Mouse (Mus musculus) heart, embryonic 16.5 days (tissue): ENCODE measurements around the gene Nlgn3. TPM values are rescaled to one million over a fixed set of nuclear protein-coding genes. Genes with fewer than 3 reads are reported as not detected.
"Not testable (repeated sequence)": the region's sequence is repeated elsewhere in the genome, so short reads cannot be mapped to it uniquely, and the experiment has no call there.

Source experiments
- ATAC-seq: fragments of 200-750 bp; cut with Nextera tagmentation; replicated peaks from 2 replicates; pipeline ENCODE4 v1.8.0; 2017; ENCODE audit warnings: moderate number of reproducible peaks; ENCODE audit not compliant: insufficient read depth, low FRiP score; ENCODE audit errors: extremely low read depth
- H3K27ac ChIP-seq: fragments of 300-500 bp; sonication (generic); 2 replicates; pipeline ENCODE4 v1.5.1; 2014; ENCODE audit warnings: mild to moderate bottlenecking, low read length, control low read depth, moderate library complexity
- H3K27me3 ChIP-seq: fragments of 300-500 bp; sonication (generic); 2 replicates; pipeline ENCODE4 v1.6.1; 2014; ENCODE audit warnings: low read length, mixed read lengths; ENCODE audit not compliant: control insufficient read depth, insufficient read depth
- H3K36me3 ChIP-seq: fragments of 300-500 bp; sonication (generic); 2 replicates; pipeline ENCODE4 v1.6.1; 2014; ENCODE audit not compliant: control insufficient read depth, insufficient read depth
- H3K4me1 ChIP-seq: fragments of 300-500 bp; sonication (generic); 2 replicates; pipeline ENCODE4 v1.6.1; 2014; ENCODE audit warnings: low read length, mixed read lengths; ENCODE audit not compliant: control insufficient read depth, insufficient read depth
- H3K4me2 ChIP-seq: fragments of 300-500 bp; sonication (generic); 2 replicates; pipeline ENCODE4 v1.6.1; 2014; ENCODE audit warnings: low read depth, mild to moderate bottlenecking, control low read depth, low read length
- H3K4me3 ChIP-seq: fragments of 300-500 bp; sonication (generic); 2 replicates; pipeline ENCODE4 v1.5.1; 2014; ENCODE audit warnings: mild to moderate bottlenecking, control low read depth, low read length
- H3K9ac ChIP-seq: fragments of 300-500 bp; sonication (generic); 2 replicates; pipeline ENCODE4 v1.6.1; 2014; ENCODE audit warnings: low read length, control low read depth
- H3K9me3 ChIP-seq: fragments of 300-500 bp; sonication (generic); replicated peaks from 2 replicates; pipeline ENCODE4 v1.6.1; 2016; ENCODE audit warnings: low read length; ENCODE audit not compliant: control insufficient read depth
- WGBS: fragments of 180-500 bp; shearing (Covaris S2); extraction: QIAGEN DNeasy Blood & Tissue Kit; methylation state at CpG from one replicate; pipeline ENCODE4 v1.1.7; 2014; 5-methylcytosine and 5-hydroxymethylcytosine counted together
- polyA plus RNA-seq: library from polyadenylated mRNA; unstranded; fragments of >200 nt; fragmentation: Nextera tagmentation; extraction: Ambion mirVana; gene quantifications from 2 replicates; pipeline ENCODE4 v1.2.1, GENCODE M21; 2015

Nlgn3 gene
- polyA plus RNA-seq, 1 experiment from 2014 or later, result 1.9 TPM

- Histone ChIP-seq H3K4me2 (no peak overlapping the region), H3K9ac (no peak overlapping the region), H3K27me3 (no peaks in the 10 kb centered on the region), H3K27ac (no peak overlapping the region), H3K4me3 (no peak overlapping the region), H3K4me1 (no peaks in the 10 kb centered on the region), H3K9me3 (no peaks in the 10 kb centered on the region), H3K36me3 (no peaks in the 10 kb centered on the region)
- 86% methylated on average over 2 of the region's 2 CpGs for WGBS
- no peak for ATAC-seq
These were observed 46.5 kb downstream of the Nlgn3 start for GRCm38 (mm10) chrX:101345456-101345855.

GRCm38 (mm10) chrX:101346475-101346874, 47.5 kb downstream of the Nlgn3 start:
- Histone ChIP-seq H3K9ac (no peak overlapping the region), H3K4me2 (no peak overlapping the region), H3K4me3 (no peak overlapping the region), H3K9me3 (no peaks in the 10 kb centered on the region), H3K36me3 (no peaks in the 10 kb centered on the region), H3K27ac (no peak overlapping the region), H3K4me1 (no peaks in the 10 kb centered on the region), H3K27me3 (no peaks in the 10 kb centered on the region)
- 49% methylated on average over 4 of the region's 4 CpGs for WGBS
- no peak for ATAC-seq

DNA sequence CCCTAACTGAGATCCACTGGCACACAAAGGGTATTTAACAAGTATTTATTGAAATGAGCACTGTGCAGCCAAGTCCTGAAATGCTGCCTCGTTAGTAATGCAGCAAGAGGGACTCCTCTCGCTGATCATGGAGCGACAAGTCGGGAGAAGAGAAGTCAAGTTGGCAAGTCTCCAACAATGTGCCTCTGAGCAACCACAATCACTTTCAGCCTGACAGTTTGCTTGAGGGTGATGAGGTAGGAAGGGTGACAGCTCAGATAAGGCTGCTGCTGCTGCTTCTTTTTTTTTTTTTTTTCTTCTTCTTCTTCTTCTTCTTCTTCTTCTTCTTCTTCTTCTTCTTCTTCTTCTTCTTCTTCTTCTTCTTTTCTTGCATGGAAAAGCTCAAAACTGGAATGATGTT, 52.2 kb downstream of the Nlgn3 start:
- WGBS, result 26% methylated on average over 4 of the region's 4 CpGs
- Histone ChIP-seq H3K4me1 (no peaks in the 10 kb centered on the region), H3K27ac (no peak overlapping the region), H3K4me2 (no peak overlapping the region), H3K27me3 (no peaks in the 10 kb centered on the region), H3K4me3 (no peak overlapping the region), H3K36me3 (no peaks in the 10 kb centered on the region), H3K9me3 (no peaks in the 10 kb centered on the region), H3K9ac (no peak overlapping the region)
- no peak for ATAC-seq

DNA sequence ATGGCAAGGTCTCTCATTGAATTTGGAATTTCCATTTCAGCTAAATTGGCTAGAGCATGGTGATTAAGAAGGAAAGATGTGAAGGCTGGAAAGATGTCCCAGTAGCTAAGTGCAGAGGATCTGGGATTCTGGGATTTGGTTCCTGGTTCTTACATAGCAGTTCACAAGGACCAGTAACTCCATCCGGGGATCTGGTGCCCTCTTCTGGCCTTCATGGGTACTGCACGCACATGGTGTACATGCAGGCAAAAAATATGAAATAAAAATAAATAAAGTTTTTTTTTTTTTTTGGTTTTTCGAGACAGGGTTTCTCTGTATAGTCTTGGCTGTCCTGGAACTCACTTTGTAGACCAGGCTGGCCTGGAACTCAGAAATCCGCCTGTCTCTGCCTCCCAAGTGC, 59.9 kb downstream of the Nlgn3 start:
- not testable (repeated sequence) for H3K9me3 ChIP-seq, ATAC-seq, H3K4me1 ChIP-seq, H3K27ac ChIP-seq, H3K27me3 ChIP-seq, H3K36me3 ChIP-seq, H3K9ac ChIP-seq, H3K4me2 ChIP-seq, H3K4me3 ChIP-seq
- 73% methylated on average over 4 of the region's 4 CpGs for WGBS

- H3K36me3 ChIP-seq, result no peaks in the 10 kb centered on the region
- H3K27ac ChIP-seq, result no peak overlapping the region
- no peak for ATAC-seq
- 39% methylated on average over 7 of the region's 7 CpGs for WGBS
- H3K4me2 ChIP-seq, result no peak overlapping the region
- no peaks in the 10 kb centered on the region for H3K4me1 ChIP-seq
- H3K27me3 ChIP-seq, result no peaks in the 10 kb centered on the region
- H3K9me3 ChIP-seq, result no peaks in the 10 kb centered on the region
- H3K4me3 ChIP-seq, result no peak overlapping the region
- H3K9ac ChIP-seq, result no peak overlapping the region
These were observed 70.0 kb downstream of the Nlgn3 start for GRCm38 (mm10) chrX:101369001-101369400.

- Histone ChIP-seq H3K27ac (no peak overlapping the region), H3K4me1 (no peaks in the 10 kb centered on the region), H3K36me3 (no peaks in the 10 kb centered on the region), H3K9ac (no peak overlapping the region), H3K4me3 (no peak overlapping the region), H3K4me2 (no peak overlapping the region), H3K9me3 (no peaks in the 10 kb centered on the region), H3K27me3 (no peaks in the 10 kb centered on the region)
- no peak for ATAC-seq
- WGBS, result 77% methylated on average over 3 of the region's 3 CpGs
These were observed 71.6 kb downstream of the Nlgn3 start for GRCm38 (mm10) chrX:101370573-101370972.

DNA sequence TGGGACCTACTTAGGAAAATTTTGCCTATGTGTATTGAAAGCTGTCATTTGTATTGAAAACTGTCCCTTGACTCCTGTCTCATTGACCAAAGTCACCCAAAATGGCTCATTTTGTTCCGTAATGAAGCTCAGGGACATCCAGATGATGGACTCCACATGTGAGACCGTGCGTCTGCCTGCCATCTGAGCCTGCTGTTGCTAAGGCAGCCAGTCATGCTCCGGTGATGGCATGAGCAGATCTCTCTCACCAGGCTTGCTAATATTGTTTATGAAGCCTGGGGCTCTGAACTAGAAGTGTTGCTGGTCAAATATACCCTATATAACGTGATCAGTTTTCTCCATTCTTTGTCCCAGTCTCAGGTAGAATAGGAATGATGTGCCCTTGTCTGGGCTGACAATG, 74.0 kb downstream of the Nlgn3 start:
- 70% methylated on average over 5 of the region's 5 CpGs for WGBS
- Histone ChIP-seq H3K27ac (no peak overlapping the region), H3K9me3 (no peaks in the 10 kb centered on the region), H3K27me3 (peaks cover 2% of the 10 kb centered on the region; the same call in 1 of the 2 replicates), H3K4me1 (no peaks in the 10 kb centered on the region), H3K36me3 (no peaks in the 10 kb centered on the region), H3K4me2 (no peak overlapping the region), H3K4me3 (no peak overlapping the region), H3K9ac (no peak overlapping the region)
- ATAC-seq, result no peak

Other genes with a start within 250 kb of the Nlgn3 start
- gene Tex11, start 239.5 kb upstream of the Nlgn3 start, polyA plus RNA-seq, result 0.32 and 0.35 TPM in 2 replicates
- 0.64 and 0.69 TPM in 2 replicates for gene Slc7a3, start 213.1 kb upstream of the Nlgn3 start, polyA plus RNA-seq
- gene Snx12, start 76.6 kb upstream of the Nlgn3 start, polyA plus RNA-seq, result 38.8 and 47.8 TPM in 2 replicates
- gene Foxo4, start 44.6 kb upstream of the Nlgn3 start, polyA plus RNA-seq, result 1.7 TPM in 2 replicates
- 0.33 TPM in 1 of 2 replicates, not detected in the other for gene Gm614, start 35.2 kb upstream of the Nlgn3 start, polyA plus RNA-seq
- 28.9 and 43.8 TPM in 2 replicates for gene Il2rg, start 30.9 kb upstream of the Nlgn3 start, polyA plus RNA-seq
- not detected in 2 replicates for gene Gm20489, start 30.1 kb upstream of the Nlgn3 start, polyA plus RNA-seq
- 18.9 and 25.2 TPM in 2 replicates for gene Med12, start 25.1 kb upstream of the Nlgn3 start, polyA plus RNA-seq
- gene Gjb1, start 77.2 kb downstream of the Nlgn3 start, polyA plus RNA-seq, result 0.10 and 0.60 TPM in 2 replicates
- gene Zmym3, start 121.7 kb downstream of the Nlgn3 start, polyA plus RNA-seq, result 23.5 and 25.6 TPM in 2 replicates
- gene Nono, start 130.2 kb downstream of the Nlgn3 start, polyA plus RNA-seq, result 237 and 264 TPM in 2 replicates
- 105 and 106 TPM in 2 replicates for gene Itgb1bp2, start 149.9 kb downstream of the Nlgn3 start, polyA plus RNA-seq
- gene Taf1, start 233.6 kb downstream of the Nlgn3 start, polyA plus RNA-seq, result 6.2 and 8.0 TPM in 2 replicates